Mouse (Mus musculus) midbrain, postnatal 0 days (tissue): ENCODE measurements at regions not wholly inside any gene's neighbourhood (a gene's known extent, or its start where the extent isn't known, plus 50 kb on each side); places are given as distances from the start of the nearest gene placed in this dataset.

ENCODE experiments used
- ATAC-seq: fragments of 200-750 bp; cut with Nextera tagmentation; 2 replicates; pipeline ENCODE4 v1.8.0; 2017; ENCODE audit warnings: moderate number of reproducible peaks, mild to moderate bottlenecking, moderate TSS enrichment, moderate library complexity; ENCODE audit not compliant: low FRiP score
- DNase-seq: peaks from one replicate; pipeline ENCODE4 v3.0.0-alpha.2; 2015; ENCODE audit warnings: low spot score
- H3K27ac ChIP-seq: fragments of 300-500 bp; sonication (generic); 2 replicates; pipeline ENCODE4 v1.5.1; 2014; ENCODE audit warnings: low read depth, mild to moderate bottlenecking, low read length, mixed read lengths
- H3K27me3 ChIP-seq: fragments of 300-500 bp; sonication (generic); 2 replicates; pipeline ENCODE4 v1.6.1; 2014; ENCODE audit warnings: low read length, control low read depth, mixed read lengths; ENCODE audit not compliant: insufficient read depth
- H3K36me3 ChIP-seq: fragments of 300-500 bp; sonication (generic); 2 replicates; pipeline ENCODE4 v1.6.1; 2014; ENCODE audit warnings: low read length, control low read depth, mixed read lengths; ENCODE audit not compliant: insufficient read depth
- H3K4me1 ChIP-seq: fragments of 300-500 bp; sonication (generic); 2 replicates; pipeline ENCODE4 v1.6.1; 2014; ENCODE audit warnings: mild to moderate bottlenecking, control low read depth, antibody characterized with exemption, low read length, mixed read lengths; ENCODE audit not compliant: insufficient read depth
- H3K4me2 ChIP-seq: fragments of 300-500 bp; sonication (generic); 2 replicates; pipeline ENCODE4 v1.6.1; 2014; ENCODE audit warnings: low read depth, mild to moderate bottlenecking, low read length, mixed read lengths; ENCODE audit not compliant: poor library complexity, severe bottlenecking
- H3K4me3 ChIP-seq: fragments of 300-500 bp; sonication (generic); 2 replicates; pipeline ENCODE4 v1.5.1; 2014; ENCODE audit warnings: low read depth, mild to moderate bottlenecking, low read length, moderate library complexity
- H3K9ac ChIP-seq: fragments of 300-500 bp; sonication (generic); replicated peaks from 2 replicates; pipeline ENCODE4 v1.6.1; 2014; ENCODE audit warnings: mild to moderate bottlenecking, low read length, moderate library complexity, mixed read lengths; ENCODE audit not compliant: poor library complexity, severe bottlenecking
- H3K9me3 ChIP-seq: fragments of 300-500 bp; sonication (generic); 2 replicates; pipeline ENCODE4 v1.6.1; 2016; ENCODE audit warnings: low read length, control low read depth
- CTCF ChIP-seq: IDR thresholded peaks from 2 replicates; pipeline ENCODE4 v1.5.1; 2016; ENCODE audit warnings: antibody characterized with exemption, mild to moderate bottlenecking
- WGBS: fragments of 180-500 bp; shearing (Covaris S2); extraction: QIAGEN DNeasy Blood & Tissue Kit; methylation state at CpG from one replicate; pipeline ENCODE4 v1.1.7; 2014; 5-methylcytosine and 5-hydroxymethylcytosine counted together

GRCm38 (mm10) chr5:49665196-49665595, 140.5 kb upstream of the Kcnip4 start:
- Histone ChIP-seq H3K4me3 (no peak overlapping the region), H3K27me3 (no peaks in the 10 kb centered on the region), H3K36me3 (no peaks in the 10 kb centered on the region), H3K9ac (no peak overlapping the region), H3K27ac (no peak overlapping the region), H3K9me3 (no peaks in the 10 kb centered on the region), H3K4me1 (no peaks in the 10 kb centered on the region), H3K4me2 (no peak overlapping the region)
- ATAC-seq (no peak), DNase-seq (no peak)
- no peak for TF ChIP-seq CTCF

GRCm38 (mm10) chr5:49663928-49664327, 139.2 kb upstream of the Kcnip4 start:
- DNase-seq (no peak), ATAC-seq (no peak)
- Histone ChIP-seq H3K9ac (no peak overlapping the region), H3K4me1 (no peaks in the 10 kb centered on the region), H3K4me2 (no peak overlapping the region), H3K36me3 (no peaks in the 10 kb centered on the region), H3K4me3 (no peak overlapping the region), H3K9me3 (no peaks in the 10 kb centered on the region), H3K27ac (no peak overlapping the region), H3K27me3 (no peaks in the 10 kb centered on the region)
- 91% methylated on average over 1 of the region's 1 CpGs for WGBS
- TF ChIP-seq CTCF: no peak

GRCm38 (mm10) chr5:49662096-49662495, 137.4 kb upstream of the Kcnip4 start:
- TF ChIP-seq CTCF: no peak

GRCm38 (mm10) chr5:49660598-49660997, 135.9 kb upstream of the Kcnip4 start:
- Histone ChIP-seq H3K4me1 (no peaks in the 10 kb centered on the region), H3K36me3 (no peaks in the 10 kb centered on the region), H3K27me3 (no peaks in the 10 kb centered on the region), H3K9ac (no peak overlapping the region), H3K4me3 (no peak overlapping the region), H3K4me2 (no peak overlapping the region), H3K27ac (no peak overlapping the region), H3K9me3 (no peaks in the 10 kb centered on the region)
- ATAC-seq (no peak), DNase-seq (no peak)
- TF ChIP-seq CTCF: no peak

More at GRCm38 (mm10) chr5:49662096-49662495, 137.4 kb upstream of the Kcnip4 start:
- no peaks in the 10 kb centered on the region for H3K36me3 ChIP-seq
- no peaks in the 10 kb centered on the region for H3K4me1 ChIP-seq
- ATAC-seq (no peak), DNase-seq (no peak)
- no peak overlapping the region for H3K4me3 ChIP-seq
- H3K27me3 ChIP-seq: no peaks in the 10 kb centered on the region
- no peak overlapping the region for H3K27ac ChIP-seq
- no peak overlapping the region for H3K4me2 ChIP-seq
- no peak overlapping the region for H3K9ac ChIP-seq
- H3K9me3 ChIP-seq: no peaks in the 10 kb centered on the region
- 60% methylated on average over 3 of the region's 3 CpGs for WGBS

- Histone ChIP-seq H3K9me3 (no peaks in the 10 kb centered on the region), H3K4me2 (no peak overlapping the region), H3K4me1 (no peaks in the 10 kb centered on the region), H3K27me3 (no peaks in the 10 kb centered on the region), H3K27ac (no peak overlapping the region), H3K36me3 (no peaks in the 10 kb centered on the region), H3K9ac (no peak overlapping the region), H3K4me3 (no peak overlapping the region)
- no peak for DNase-seq
- TF ChIP-seq CTCF: no peak
- ATAC-seq: no peak
- 89% methylated on average over 5 of the region's 5 CpGs for WGBS
These were observed 126.2 kb upstream of the Kcnip4 start for GRCm38 (mm10) chr5:49650953-49651352.

GRCm38 (mm10) chr5:49645781-49646180, 121.1 kb upstream of the Kcnip4 start:
- TF ChIP-seq CTCF: no peak
- H3K4me1 ChIP-seq: no peaks in the 10 kb centered on the region
- H3K27ac ChIP-seq: no peak overlapping the region
- WGBS: 91% methylated on average over 1 of the region's 1 CpGs
- H3K9me3 ChIP-seq: no peaks in the 10 kb centered on the region
- no peak overlapping the region for H3K4me3 ChIP-seq
- no peaks in the 10 kb centered on the region for H3K27me3 ChIP-seq
- H3K36me3 ChIP-seq: no peaks in the 10 kb centered on the region
- H3K4me2 ChIP-seq: no peak overlapping the region
- H3K9ac ChIP-seq: no peak overlapping the region
- peak; percentile 25 for DNase-seq
- ATAC-seq: no peak

- H3K9me3 ChIP-seq: no peaks in the 10 kb centered on the region
- no peak overlapping the region for H3K4me3 ChIP-seq
- ATAC-seq: no peak
- H3K36me3 ChIP-seq: no peaks in the 10 kb centered on the region
- no peaks in the 10 kb centered on the region for H3K27me3 ChIP-seq
- DNase-seq: no peak
- H3K4me1 ChIP-seq: no peaks in the 10 kb centered on the region
- H3K4me2 ChIP-seq: no peak overlapping the region
- WGBS: 90% methylated on average over 2 of the region's 2 CpGs
- H3K9ac ChIP-seq: no peak overlapping the region
- H3K27ac ChIP-seq: no peak overlapping the region
- no peak for TF ChIP-seq CTCF
These were observed 119.9 kb upstream of the Kcnip4 start for GRCm38 (mm10) chr5:49644606-49645005.
